8 mouse cellular contexts compared by ENCODE assay signal in genomic region chr6:39319061-39319761, GRCm38 (mm10). TPM values are rescaled to one million over a fixed set of nuclear protein-coding genes. Genes with fewer than 3 reads are reported as not detected.
A peak's percentile ranks its signal among the peaks of the same experiment; 100 is the strongest.
DNase-seq lines count a peak whose midpoint lies in the region; ATAC-seq and TF ChIP-seq lines count a peak whose summit lies in the region.

No protein-coding gene starts in this region.

- peak overlapping the region; percentile 71 for H3K27ac ChIP-seq in stomach, postnatal 0 days (replicated peaks)

- no peaks in the 10 kb centered on the region for H3K27me3 ChIP-seq in stomach, postnatal 0 days (ENCODE audit: control insufficient read depth, insufficient read depth, low read length)

- DNase-seq in 3T3-L1 (ENCODE audit: low read depth, low spot score) (peak; percentile 97), NIH3T3 (ENCODE audit: low read depth) (peak; percentile 91)
- peak; percentile 79 to 83 for DNase-seq in cerebellum, postnatal 36 days
- DNase-seq in heart, adult 8-10 months (ENCODE audit: low spot score): peak; percentile 63
- peak; percentile 18 to 40 for DNase-seq in kidney, postnatal 4 days
- peak; percentile 56 for DNase-seq in lung, postnatal 14 days
- DNase-seq in stomach, postnatal 0 days (ENCODE audit: low spot score): peak; percentile 52

- WGBS in stomach, postnatal 0 days: 45% methylated on average over 15 of the region's 19 CpGs

- TF ChIP-seq CTCF in stomach, postnatal 0 days (IDR thresholded peaks at IDR 0.05; ENCODE audit: low read depth): no peak

- ATAC-seq in stomach, postnatal 0 days (ENCODE audit: low FRiP score, low TSS enrichment): peak; percentile 84
- no peak for ATAC-seq in activated CD4-positive, CD25-positive, alpha-beta regulatory T cell, adult 4 months

- no peaks in the 10 kb centered on the region for H3K9me3 ChIP-seq in stomach, postnatal 0 days (ENCODE audit: control insufficient read depth, low read length)

- H3K4me2 ChIP-seq in stomach, postnatal 0 days (replicated peaks; ENCODE audit: low read depth): no peak overlapping the region

- H3K4me3 ChIP-seq in stomach, postnatal 0 days (ENCODE audit: low read depth, low read length): no peak overlapping the region

- no peak for TF ChIP-seq EP300 in stomach, postnatal 0 days (optimal IDR thresholded peaks at IDR 0.05)

- H3K4me1 ChIP-seq in stomach, postnatal 0 days (replicated peaks; ENCODE audit: control insufficient read depth, insufficient read depth): no peaks in the 10 kb centered on the region; the same call in 1 of the 2 replicates

- no peak overlapping the region for H3K9ac ChIP-seq in stomach, postnatal 0 days (ENCODE audit: low read length)

- H3K36me3 ChIP-seq in stomach, postnatal 0 days (ENCODE audit: control insufficient read depth, insufficient read depth, low read length): no peaks in the 10 kb centered on the region

RNA-seq across cellular contexts. Expression of gene Slc37a3, which starts 58.3 kb away (rescaled TPM):
- 10 to 100 TPM; 18.9 to 25.0 (median 19.7) TPM for total RNA-seq in heart, adult 8-10 months (2022)
- 20.9 and 22.7 TPM in 2 replicates for polyA plus RNA-seq in stomach, postnatal 0 days (2015; fragmentation: Nextera tagmentation; extraction: Ambion mirVana)
- 10 to 100 TPM; 41.2 to 43.6 TPM for polyA plus RNA-seq in activated CD4-positive, CD25-positive, alpha-beta regulatory T cell, adult 4 months (2017; shearing (Covaris generic))

Comparison
In these comparisons a context has a peak if more than half of its experiments do, and no peak if none do; other contexts are left out.
1. DNase-seq: peak in every context shown above with its lines; median percentile 97 in 3T3-L1; 91 in NIH3T3; 81 in cerebellum, postnatal 36 days; 63 in heart, adult 8-10 months; 56 in lung, postnatal 14 days; 52 in stomach, postnatal 0 days; 29 in kidney, postnatal 4 days.